Mouse (Mus musculus) brain, embryonic 14.5 days (tissue): ENCODE results near the gene Polr3c.

Source experiments
- CTCF ChIP-seq: fragments of 200-500 bp; IDR thresholded peaks from 2 replicates; pipeline ENCODE4 v1.5.1; 2012; ENCODE audit warnings: inconsistent platforms, mild to moderate bottlenecking, moderate library complexity, borderline replicate concordance; ENCODE audit not compliant: insufficient read depth, insufficient read length; ENCODE audit errors: extremely low read depth
- POLR2A ChIP-seq: fragments of 200-500 bp; IDR thresholded peaks from 2 replicates; pipeline ENCODE4 v1.6.1; 2012; ENCODE audit warnings: mild to moderate bottlenecking, inconsistent platforms, borderline replicate concordance; ENCODE audit not compliant: poor library complexity, insufficient read depth, insufficient read length, severe bottlenecking; ENCODE audit errors: extremely low read depth

GRCm38 (mm10) chr3:96757691-96758090 is 30.3 kb upstream of the Polr3c start:
- TF ChIP-seq CTCF (no peak), POLR2A (no peak)
